Mouse (Mus musculus) spleen, adult 12 weeks (tissue): ENCODE data around the gene Slc35b3.

Source experiments
- DNase-seq: peaks from one replicate; pipeline ENCODE4 v3.0.0; 2022; ENCODE audit warnings: low spot score

The Slc35b3 gene

GRCm38 (mm10) chr13:38960063-38961050, at the start of gene Slc35b3:
Slc35b3 (minus strand) TSS chr13:38960875.
- peak; percentile 70 for DNase-seq

- DNase-seq: no peak
These were observed 49.6 kb upstream of the Slc35b3 start for GRCm38 (mm10) chr13:39010280-39010679.

GRCm38 (mm10) chr13:39003101-39003762, 42.6 kb upstream of the Slc35b3 start:
- no peak for DNase-seq

- no peak for DNase-seq
These were observed 41.7 kb upstream of the Slc35b3 start for GRCm38 (mm10) chr13:39002424-39002823.

GRCm38 (mm10) chr13:39001434-39001833, 40.8 kb upstream of the Slc35b3 start:
- no peak for DNase-seq

- no peak for DNase-seq
These were observed 38.3 kb upstream of the Slc35b3 start for GRCm38 (mm10) chr13:38998958-38999357.

GRCm38 (mm10) chr13:38992529-38992928, 31.9 kb upstream of the Slc35b3 start:
- DNase-seq: no peak

- DNase-seq: no peak
These were observed 23.1 kb upstream of the Slc35b3 start for GRCm38 (mm10) chr13:38983751-38984150.

- DNase-seq: no peak
These were observed 20.2 kb upstream of the Slc35b3 start for GRCm38 (mm10) chr13:38980900-38981299.

GRCm38 (mm10) chr13:38976978-38977377, 16.3 kb upstream of the Slc35b3 start:
- DNase-seq: no peak

GRCm38 (mm10) chr13:38975853-38976252, 15.2 kb upstream of the Slc35b3 start:
- no peak for DNase-seq

GRCm38 (mm10) chr13:38972602-38973001, 11.9 kb upstream of the Slc35b3 start:
- no peak for DNase-seq

GRCm38 (mm10) chr13:38971047-38971446, 10.4 kb upstream of the Slc35b3 start:
- no peak for DNase-seq

- DNase-seq: no peak
These were observed 6.8 kb upstream of the Slc35b3 start for GRCm38 (mm10) chr13:38967518-38967917.

GRCm38 (mm10) chr13:38966922-38967448, 6.3 kb upstream of the Slc35b3 start:
- DNase-seq: no peak

GRCm38 (mm10) chr13:38962771-38963170, 2.1 kb upstream of the Slc35b3 start:
- DNase-seq: no peak

- no peak for DNase-seq
These were observed 2.6 kb downstream of the Slc35b3 start for GRCm38 (mm10) chr13:38958037-38958436.

- DNase-seq: no peak
These were observed 14.2 kb downstream of the Slc35b3 start for GRCm38 (mm10) chr13:38946296-38947012.

- no peak for DNase-seq
These were observed 14.9 kb downstream of the Slc35b3 start for GRCm38 (mm10) chr13:38945767-38946166.

GRCm38 (mm10) chr13:38944951-38945350, 15.7 kb downstream of the Slc35b3 start:
- no peak for DNase-seq

- DNase-seq: no peak
These were observed 18.9 kb downstream of the Slc35b3 start for GRCm38 (mm10) chr13:38941786-38942185.

- DNase-seq: no peak
These were observed 19.4 kb downstream of the Slc35b3 start for GRCm38 (mm10) chr13:38941280-38941679.
